Mouse (Mus musculus) CH12.LX (cell line): ENCODE results near the gene Gjd3. TPM values are rescaled to one million over a fixed set of nuclear protein-coding genes. Genes with fewer than 3 reads are reported as not detected.

Experiments
- DNase-seq: peaks from one replicate; pipeline ENCODE4 v3.0.0-alpha.2; 2013; ENCODE audit errors: extremely low read depth
- H3K27ac ChIP-seq: 2 replicates; pipeline ENCODE4 v1.5.1; 2012; ENCODE audit warnings: low read depth, mild to moderate bottlenecking, control low read depth, moderate library complexity; ENCODE audit not compliant: insufficient read depth
- H3K27me3 ChIP-seq: replicated peaks from 2 replicates; pipeline ENCODE3; 2012; ENCODE audit warnings: inconsistent platforms
- H3K36me3 ChIP-seq, 2 experiments: replicated peaks in 1 of 2; 2 replicates each; pipeline versions ENCODE3 to v1.6.1; 2012; ENCODE audit warnings: inconsistent platforms in 1 of 2, low read length in 1 of 2, mild to moderate bottlenecking in 1 of 2, mixed read lengths in 1 of 2, moderate library complexity in 1 of 2; ENCODE audit not compliant: control insufficient read depth in 1 of 2, insufficient read depth in 1 of 2
- H3K4me1 ChIP-seq, 2 experiments: 2 replicates each; pipeline ENCODE4 v1.6.1; 2012; ENCODE audit warnings: inconsistent platforms in 1 of 2, moderate library complexity in 1 of 2; ENCODE audit not compliant: insufficient read depth in 2 of 2, control insufficient read depth in 1 of 2
- H3K4me2 ChIP-seq: 2 replicates; pipeline ENCODE4 v1.6.1; 2012; ENCODE audit warnings: low read depth, mild to moderate bottlenecking, control low read depth; ENCODE audit not compliant: poor library complexity, insufficient read depth, severe bottlenecking
- H3K4me3 ChIP-seq, 3 experiments: fragments of 150-350 bp in 1 of 3; sonication (generic) in 1 of 3; replicated peaks in 1 of 3; 2 replicates each; pipeline versions ENCODE3 to v1.5.1; 2011 to 2012; ENCODE audit warnings: low read depth in 2 of 3, low read length in 2 of 3, mild to moderate bottlenecking in 2 of 3, moderate library complexity in 2 of 3, control low read depth in 1 of 3, improper control_type of control experiment in 1 of 3, inconsistent platforms in 1 of 3, mixed read lengths in 1 of 3; ENCODE audit not compliant: poor library complexity in 1 of 3
- H3K79me2 ChIP-seq: replicated peaks from 2 replicates; pipeline ENCODE4 v1.6.1; 2012; ENCODE audit warnings: mild to moderate bottlenecking, moderate library complexity; ENCODE audit not compliant: control insufficient read depth, poor library complexity, insufficient read depth, severe bottlenecking; ENCODE audit errors: extremely low read depth
- H3K9ac ChIP-seq: 2 replicates; pipeline ENCODE4 v1.6.1; 2012; ENCODE audit warnings: low read depth, mild to moderate bottlenecking, control low read depth, moderate library complexity; ENCODE audit not compliant: insufficient read depth
- H3K9me3 ChIP-seq: replicated peaks from 2 replicates; pipeline ENCODE3; 2012; ENCODE audit warnings: low read length, inconsistent platforms, mixed read lengths
- BHLHE40 ChIP-seq: IDR thresholded peaks from 2 replicates; pipeline ENCODE4 v1.6.1; 2011; ENCODE audit warnings: mild to moderate bottlenecking, low read depth, low read length, improper control_type of control experiment
- CTCF ChIP-seq, 2 experiments: IDR thresholded peaks in 1 of 2; conservative IDR thresholded peaks in 1 of 2; 2 replicates each; pipeline ENCODE4 v1.5.1; 2011 to 2012; ENCODE audit warnings: low read depth in 2 of 2, low read length in 2 of 2, improper control_type of control experiment in 1 of 2, inconsistent platforms in 1 of 2, mild to moderate bottlenecking in 1 of 2, moderate library complexity in 1 of 2
- E2F4 ChIP-seq: IDR thresholded peaks from 2 replicates; pipeline ENCODE4 v1.6.1; 2011; ENCODE audit warnings: low read depth, low read length, improper control_type of control experiment; ENCODE audit not compliant: insufficient replicate concordance
- ELF1 ChIP-seq: IDR thresholded peaks from 2 replicates; pipeline ENCODE4 v1.6.1; 2014; ENCODE audit warnings: low read depth, mild to moderate bottlenecking, inconsistent platforms, low read length, improper control_type of control experiment
- HCFC1 ChIP-seq: IDR thresholded peaks from 2 replicates; pipeline ENCODE4 v1.6.1; 2012; ENCODE audit warnings: low read depth, mild to moderate bottlenecking, inconsistent platforms, low read length, improper control_type of control experiment
- IRF4 ChIP-seq: IDR thresholded peaks from 2 replicates; pipeline ENCODE4 v1.6.1; 2014; ENCODE audit warnings: low read depth, mild to moderate bottlenecking, inconsistent platforms, low read length, improper control_type of control experiment
- JUND ChIP-seq: conservative IDR thresholded peaks from 2 replicates; pipeline ENCODE4 v1.6.1; 2011; ENCODE audit warnings: low read depth, low read length, improper control_type of control experiment
- KAT2A ChIP-seq: IDR thresholded peaks from 2 replicates; pipeline ENCODE4 v1.6.1; 2012; ENCODE audit warnings: low read length, improper control_type of control experiment, inconsistent platforms; ENCODE audit not compliant: insufficient replicate concordance
- MAX ChIP-seq: IDR thresholded peaks from 2 replicates; pipeline ENCODE4 v1.6.1; 2011; ENCODE audit warnings: low read length, improper control_type of control experiment
- NELFE ChIP-seq: IDR thresholded peaks from 2 replicates; pipeline ENCODE4 v1.6.1; 2011; ENCODE audit warnings: low read depth, low read length, improper control_type of control experiment
- NRF1 ChIP-seq: IDR thresholded peaks from 2 replicates; pipeline ENCODE4 v1.6.1; 2014; ENCODE audit warnings: low read depth, mild to moderate bottlenecking, inconsistent platforms, low read length, improper control_type of control experiment, moderate library complexity
- POLR2A ChIP-seq: IDR thresholded peaks from 2 replicates; pipeline ENCODE4 v1.6.1; 2011; ENCODE audit warnings: low read depth, mild to moderate bottlenecking, improper control_type of control experiment, low read length
- POLR2AphosphoS2 ChIP-seq: IDR thresholded peaks from 2 replicates; pipeline ENCODE4 v1.6.1; 2011; ENCODE audit warnings: low read depth, low read length, improper control_type of control experiment
- RCOR1 ChIP-seq: conservative IDR thresholded peaks from 2 replicates; pipeline ENCODE4 v1.6.1; 2012; ENCODE audit warnings: low read depth, mild to moderate bottlenecking, inconsistent platforms, low read length, improper control_type of control experiment
- SIN3A ChIP-seq: IDR thresholded peaks from 2 replicates; pipeline ENCODE4 v1.6.1; 2012; ENCODE audit warnings: low read length, improper control_type of control experiment, inconsistent platforms
- SMC3 ChIP-seq: IDR thresholded peaks from 2 replicates; pipeline ENCODE4 v1.6.1; 2011; ENCODE audit warnings: low read depth, low read length, improper control_type of control experiment
- TCF12 ChIP-seq: IDR thresholded peaks from 2 replicates; pipeline ENCODE4 v1.6.1; 2014; ENCODE audit warnings: low read depth, mild to moderate bottlenecking, inconsistent platforms, low read length, improper control_type of control experiment
- USF1 ChIP-seq: IDR thresholded peaks from 2 replicates; pipeline ENCODE4 v1.6.1; 2014; ENCODE audit warnings: low read depth, mild to moderate bottlenecking, inconsistent platforms, low read length, improper control_type of control experiment
- USF2 ChIP-seq: conservative IDR thresholded peaks from 2 replicates; pipeline ENCODE4 v1.6.1; 2011; ENCODE audit warnings: low read depth, low read length, improper control_type of control experiment
- ZC3H11A ChIP-seq: IDR thresholded peaks from 2 replicates; pipeline ENCODE4 v1.6.1; 2012; ENCODE audit warnings: low read depth, mild to moderate bottlenecking, inconsistent platforms, low read length, improper control_type of control experiment
- ZNF384 ChIP-seq: IDR thresholded peaks from 2 replicates; pipeline ENCODE4 v1.6.1; 2012; ENCODE audit warnings: low read depth, low read length, improper control_type of control experiment, inconsistent platforms
- dilution Hi-C: fragments of 300-500 bp; cut with MboI; formaldehyde crosslinking; loops from 2 replicates; pipeline ENCODE4 v1.14.3; 2020; ENCODE audit warnings: low sequenced_read_pairs; ENCODE audit not compliant: extremely low pct_unique_long_range_greater_than_20kb, extremely low pct_ligation_motif_present
- in situ Hi-C: fragments of 300-500 bp; cut with MboI; formaldehyde crosslinking; loops from 3 replicates; pipeline ENCODE4 v1.14.3; 2019; ENCODE audit warnings: low sequenced_read_pairs, low pct_ligation_motif_present, low pct_unique_long_range_greater_than_20kb, mixed read lengths
- polyA plus RNA-seq: library from polyadenylated mRNA; unstranded; fragments of >175 nt; gene quantifications from 2 replicates; pipeline ENCODE4 v1.2.1, GENCODE M21; 2012; ENCODE audit warnings: low read depth; ENCODE audit not compliant: insufficient read length
- total RNA-seq, 2 experiments: library from RNA; depleted of rRNA; stranded (reverse); fragments of 300-350 nt in 1 of 2; fragments of >200 nt in 1 of 2; gene quantifications; 2 replicates each; pipeline ENCODE4 v1.2.3; 2012 to 2014

Gjd3 gene
- total and polyA plus RNA-seq, 3 experiments = 0.47 TPM; not detected in 2

DNA sequence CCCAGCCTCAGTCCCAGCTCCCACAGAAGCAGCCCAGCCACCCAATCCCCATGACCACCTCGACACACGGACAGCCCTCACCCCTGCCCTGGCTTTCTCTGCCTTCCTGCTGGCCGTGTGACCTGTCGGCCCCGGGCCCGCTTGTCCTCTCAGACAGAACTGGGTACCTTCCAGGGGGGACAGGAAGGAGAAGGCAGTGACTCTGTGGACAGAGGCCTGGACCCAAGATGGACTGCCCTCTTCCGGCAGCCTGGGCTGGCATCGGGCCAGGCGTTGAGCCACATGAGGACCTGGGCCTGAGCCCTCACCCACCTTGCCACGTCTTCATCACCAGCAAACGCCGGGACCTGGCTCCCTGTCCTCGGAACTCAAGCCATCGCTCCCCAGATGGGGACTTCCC, 9.2 kb downstream of the Gjd3 start:
- Histone ChIP-seq H3K4me1 (peaks cover 6 to 15% of the 10 kb centered on the region in 2 experiments; a peak in 3 of 4 replicates), H3K9me3 (peaks cover 3% of the 10 kb centered on the region), H3K79me2 (no peaks in the 10 kb centered on the region), H3K36me3 (peaks cover 41 to 65% of the 10 kb centered on the region in 2 experiments), H3K27me3 (no peaks in the 10 kb centered on the region), H3K4me3 (no peak overlapping the region), H3K9ac (no peak overlapping the region), H3K4me2 (no peak overlapping the region), H3K27ac (no peak overlapping the region)
- no peak for TF ChIP-seq IRF4
- TF ChIP-seq SMC3 = no peak
- TF ChIP-seq USF2 = no peak
- TF ChIP-seq TCF12 = no peak
- DNase-seq = no peak
- dilution Hi-C loops = no loop called here
- in situ Hi-C loops = loop anchor here (5.0 to 10.0 kb wide), 2 partner anchors 36 to 59 kb away; no protein-coding TSS in a partner anchor

DNA sequence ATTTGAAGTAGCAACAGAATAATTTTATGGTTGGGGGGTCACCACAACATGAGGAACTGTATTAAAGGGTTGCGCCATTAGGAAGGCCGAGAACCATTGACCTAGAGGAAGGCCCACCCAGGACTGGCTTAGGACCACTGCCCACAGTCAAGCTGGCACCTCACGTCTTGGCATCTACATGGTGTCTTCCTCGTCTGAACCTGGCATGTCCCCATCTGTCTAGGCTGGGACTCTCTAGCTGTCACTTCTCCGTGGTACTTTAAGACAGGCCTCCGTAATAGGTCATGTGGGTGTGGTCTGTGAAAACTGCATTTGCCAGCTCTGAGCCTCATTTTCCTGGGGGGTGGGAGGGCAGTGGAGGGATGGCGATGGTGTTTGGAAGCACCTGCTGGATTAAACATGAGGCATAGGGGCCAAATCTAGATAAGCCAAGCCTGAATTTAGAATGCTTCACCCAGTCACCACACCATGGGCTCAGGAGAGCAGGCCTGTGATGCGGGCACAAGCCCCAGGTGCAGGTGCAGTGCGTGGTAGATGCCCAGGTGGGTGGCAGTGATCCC, 9.9 kb downstream of the Gjd3 start:
- H3K79me2 ChIP-seq = no peaks in the 10 kb centered on the region
- no peak overlapping the region for H3K9ac ChIP-seq
- no peak for DNase-seq
- peaks cover 6 to 21% of the 10 kb centered on the region in 2 experiments; a peak in 3 of 4 replicates for H3K4me1 ChIP-seq
- no peaks in the 10 kb centered on the region for H3K27me3 ChIP-seq
- dilution Hi-C loops = no loop called here
- in situ Hi-C loops = loop anchor here (5.0 to 10.0 kb wide), 2 partner anchors 36 to 58 kb away; no protein-coding TSS in a partner anchor
- TF ChIP-seq IRF4 (no peak), RCOR1 (no peak), E2F4 (no peak), ZC3H11A (no peak), USF2 (no peak), KAT2A (no peak), HCFC1 (no peak), NRF1 (no peak), BHLHE40 (no peak), SIN3A (no peak), POLR2AphosphoS2 (no peak), MAX (no peak), TCF12 (no peak), JUND (no peak), CTCF (conservative IDR thresholded peaks at IDR 0.05 in 1 of 2, IDR thresholded peaks at IDR 0.05 in 1 of 2; ENCODE audit: low read depth in 2 of 2, low read length in 2 of 2) (no peak), USF1 (no peak), ZNF384 (no peak), ELF1 (no peak), POLR2A (no peak), NELFE (no peak)
- H3K36me3 ChIP-seq = peaks cover 47 to 72% of the 10 kb centered on the region in 2 experiments
- no peak overlapping the region for H3K4me2 ChIP-seq
- peaks cover 3% of the 10 kb centered on the region for H3K9me3 ChIP-seq
- H3K27ac ChIP-seq = no peak overlapping the region
- no peak overlapping the region for H3K4me3 ChIP-seq
